Mouse (Mus musculus): ENCODE results near the gene Kif5c. TPM values are rescaled to one million over a fixed set of nuclear protein-coding genes. Genes with fewer than 3 reads are reported as not detected.

Gene Kif5c
- polyA plus RNA-seq, 1 experiment from 2014 or later: 2.7 TPM

GRCm38 (mm10) chr2:49684808-49685207 lies 65.7 kb downstream of the Kif5c start:
- H3K4me1 ChIP-seq (replicated peaks; ENCODE audit: insufficient read depth, low read length): no peaks in the 10 kb centered on the region
- WGBS: 51% methylated on average over 2 of the region's 2 CpGs
- H3K36me3 ChIP-seq (ENCODE audit: insufficient read depth, low read length): no peaks in the 10 kb centered on the region
- TF ChIP-seq CTCF (IDR thresholded peaks at IDR 0.05; ENCODE audit: low read depth): no peak
- no peak overlapping the region for H3K4me3 ChIP-seq (replicated peaks; ENCODE audit: low read depth, low read length)
- DNase-seq (ENCODE audit: low spot score): no peak
- no peak overlapping the region for H3K4me2 ChIP-seq (ENCODE audit: low read length)
- no peak overlapping the region for H3K9ac ChIP-seq (ENCODE audit: low read depth, low read length)
- H3K27ac ChIP-seq: no peak overlapping the region
- no peak for ATAC-seq (replicated peaks; ENCODE audit: low FRiP score, low read depth)
- H3K27me3 ChIP-seq (ENCODE audit: insufficient read depth, low read length): no peaks in the 10 kb centered on the region
- no peaks in the 10 kb centered on the region for H3K9me3 ChIP-seq (replicated peaks; ENCODE audit: low read length)

GRCm38 (mm10) chr2:49690421-49690826 lies 71.3 kb downstream of the Kif5c start:
- Histone ChIP-seq H3K4me3 (replicated peaks; ENCODE audit: low read depth, low read length) (no peak overlapping the region), H3K9ac (ENCODE audit: low read depth, low read length) (no peak overlapping the region), H3K36me3 (ENCODE audit: insufficient read depth, low read length) (no peaks in the 10 kb centered on the region), H3K4me1 (replicated peaks; ENCODE audit: insufficient read depth, low read length) (no peaks in the 10 kb centered on the region), H3K27me3 (ENCODE audit: insufficient read depth, low read length) (no peaks in the 10 kb centered on the region), H3K27ac (no peak overlapping the region), H3K9me3 (replicated peaks; ENCODE audit: low read length) (no peaks in the 10 kb centered on the region), H3K4me2 (ENCODE audit: low read length) (no peak overlapping the region)
- WGBS: 76% methylated on average over 9 of the region's 9 CpGs
- no peak for DNase-seq (ENCODE audit: low spot score)
- no peak for ATAC-seq (replicated peaks; ENCODE audit: low FRiP score, low read depth)
- TF ChIP-seq CTCF (IDR thresholded peaks at IDR 0.05; ENCODE audit: low read depth): no peak

GRCm38 (mm10) chr2:49691441-49691840 lies 72.3 kb downstream of the Kif5c start:
- H3K9ac ChIP-seq (ENCODE audit: low read depth, low read length): no peak overlapping the region
- no peaks in the 10 kb centered on the region for H3K36me3 ChIP-seq (ENCODE audit: insufficient read depth, low read length)
- DNase-seq (ENCODE audit: low spot score) (no peak), ATAC-seq (replicated peaks; ENCODE audit: low FRiP score, low read depth) (no peak)
- H3K4me2 ChIP-seq (ENCODE audit: low read length): no peak overlapping the region
- 80% methylated on average over 5 of the region's 5 CpGs for WGBS
- no peaks in the 10 kb centered on the region for H3K9me3 ChIP-seq (replicated peaks; ENCODE audit: low read length)
- no peaks in the 10 kb centered on the region for H3K4me1 ChIP-seq (replicated peaks; ENCODE audit: insufficient read depth, low read length)
- no peak for TF ChIP-seq CTCF (IDR thresholded peaks at IDR 0.05; ENCODE audit: low read depth)
- H3K4me3 ChIP-seq (replicated peaks; ENCODE audit: low read depth, low read length): no peak overlapping the region
- no peaks in the 10 kb centered on the region for H3K27me3 ChIP-seq (ENCODE audit: insufficient read depth, low read length)
- no peak overlapping the region for H3K27ac ChIP-seq

- no peak for DNase-seq (ENCODE audit: low spot score)
- no peaks in the 10 kb centered on the region for H3K27me3 ChIP-seq (ENCODE audit: insufficient read depth, low read length)
- no peaks in the 10 kb centered on the region for H3K36me3 ChIP-seq (ENCODE audit: insufficient read depth, low read length)
These were observed 75.6 kb downstream of the Kif5c start for GRCm38 (mm10) chr2:49694727-49695126.

GRCm38 (mm10) chr2:49695461-49695860 lies 76.4 kb downstream of the Kif5c start:
- TF ChIP-seq CTCF (IDR thresholded peaks at IDR 0.05; ENCODE audit: low read depth): no peak
- no peaks in the 10 kb centered on the region for H3K4me1 ChIP-seq (replicated peaks; ENCODE audit: insufficient read depth, low read length)
- no peak overlapping the region for H3K9ac ChIP-seq (ENCODE audit: low read depth, low read length)
- no peaks in the 10 kb centered on the region for H3K9me3 ChIP-seq (replicated peaks; ENCODE audit: low read length)
- no peaks in the 10 kb centered on the region for H3K36me3 ChIP-seq (ENCODE audit: insufficient read depth, low read length)
- DNase-seq (ENCODE audit: low spot score): no peak
- no peak overlapping the region for H3K4me2 ChIP-seq (ENCODE audit: low read length)
- WGBS: 95% methylated on average over 3 of the region's 3 CpGs
- no peaks in the 10 kb centered on the region for H3K27me3 ChIP-seq (ENCODE audit: insufficient read depth, low read length)
- no peak for ATAC-seq (replicated peaks; ENCODE audit: low FRiP score, low read depth)
- no peak overlapping the region for H3K27ac ChIP-seq
- no peak overlapping the region for H3K4me3 ChIP-seq (replicated peaks; ENCODE audit: low read depth, low read length)

More at GRCm38 (mm10) chr2:49694727-49695126, 75.6 kb downstream of the Kif5c start:
- no peak overlapping the region for H3K27ac ChIP-seq
- no peaks in the 10 kb centered on the region for H3K9me3 ChIP-seq (replicated peaks; ENCODE audit: low read length)
- no peak overlapping the region for H3K4me2 ChIP-seq (ENCODE audit: low read length)
- no peak overlapping the region for H3K4me3 ChIP-seq (replicated peaks; ENCODE audit: low read depth, low read length)
- no peak for TF ChIP-seq CTCF (IDR thresholded peaks at IDR 0.05; ENCODE audit: low read depth)
- H3K9ac ChIP-seq (ENCODE audit: low read depth, low read length): no peak overlapping the region
- ATAC-seq (replicated peaks; ENCODE audit: low FRiP score, low read depth): no peak
- no peaks in the 10 kb centered on the region for H3K4me1 ChIP-seq (replicated peaks; ENCODE audit: insufficient read depth, low read length)
- WGBS: 55% methylated on average over 10 of the region's 10 CpGs

- 92% methylated on average over 5 of the region's 5 CpGs for WGBS
- Histone ChIP-seq H3K27ac (no peak overlapping the region), H3K4me3 (replicated peaks; ENCODE audit: low read depth, low read length) (no peak overlapping the region), H3K9ac (ENCODE audit: low read depth, low read length) (no peak overlapping the region), H3K4me1 (replicated peaks; ENCODE audit: insufficient read depth, low read length) (no peaks in the 10 kb centered on the region), H3K9me3 (replicated peaks; ENCODE audit: low read length) (no peaks in the 10 kb centered on the region), H3K36me3 (ENCODE audit: insufficient read depth, low read length) (no peaks in the 10 kb centered on the region), H3K4me2 (ENCODE audit: low read length) (no peak overlapping the region), H3K27me3 (ENCODE audit: insufficient read depth, low read length) (no peaks in the 10 kb centered on the region)
- ATAC-seq (replicated peaks; ENCODE audit: low FRiP score, low read depth) (no peak), DNase-seq (ENCODE audit: low spot score) (no peak)
- TF ChIP-seq CTCF (IDR thresholded peaks at IDR 0.05; ENCODE audit: low read depth): no peak
These were observed 79.8 kb downstream of the Kif5c start for GRCm38 (mm10) chr2:49698851-49699250.

All from kidney, postnatal 0 days (tissue).